Comparison of ENCODE assay signal across 14 mouse cellular contexts in the genomic region with DNA sequence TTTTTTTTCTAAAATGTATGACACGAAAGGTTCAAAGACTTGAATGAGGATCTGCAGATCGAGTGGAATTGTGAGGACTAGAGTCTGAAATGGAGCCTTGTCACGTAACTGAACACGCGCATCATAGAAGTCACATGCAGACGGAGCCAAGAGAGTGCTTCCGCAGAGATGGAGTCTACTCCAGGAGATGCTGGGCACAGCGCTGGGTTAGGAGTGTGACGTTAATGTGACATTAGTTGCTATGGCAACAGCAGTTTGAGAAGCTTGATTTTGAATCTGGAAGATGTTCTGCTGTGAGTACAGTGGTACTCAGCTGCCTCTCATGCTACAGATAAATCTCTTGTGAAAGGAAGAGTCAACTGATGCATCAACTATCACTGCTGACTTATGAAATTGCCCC.
DNase-seq lines count a peak whose midpoint lies in the region; ATAC-seq lines count a peak whose summit lies in the region.
"Had no signal": no experiment of that assay in that cellular context is flagged by ENCODE, and none has a peak within 500 bp of the region (broad histone marks: within the 10 kb centered on the region; RNA-seq: fewer than 3 reads in every experiment).

No protein-coding gene starts in this region.

- WGBS in forebrain, embryonic 15.5 days = 65% methylated on average over 9 of the region's 9 CpGs
- 84% methylated on average over 9 of the region's 9 CpGs for WGBS in forebrain, embryonic 11.5 days
- WGBS in midbrain, embryonic 11.5 days = 84% methylated on average over 9 of the region's 9 CpGs
- 88% methylated on average over 9 of the region's 9 CpGs for WGBS in midbrain, embryonic 10.5 days
- WGBS in midbrain, embryonic 14.5 days = 72% methylated on average over 9 of the region's 9 CpGs

- no peak overlapping the region for H3K4me2 ChIP-seq in forebrain, embryonic 15.5 days (replicated peaks)
- no peak overlapping the region for H3K4me2 ChIP-seq in forebrain, embryonic 11.5 days (ENCODE audit: low read depth, low read length, severe bottlenecking)
- H3K4me2 ChIP-seq in midbrain, embryonic 11.5 days = no peak overlapping the region
- no peak overlapping the region for H3K4me2 ChIP-seq in midbrain, embryonic 14.5 days (ENCODE audit: low read length)
- H3K4me2 ChIP-seq: heart, embryonic 11.5 days; limb, embryonic 15.5 days had no signal

- peaks cover 8% of the 10 kb centered on the region for H3K4me1 ChIP-seq in forebrain, embryonic 15.5 days
- H3K4me1 ChIP-seq in forebrain, embryonic 11.5 days (replicated peaks; ENCODE audit: control insufficient read depth, insufficient read depth, low read length) = no peaks in the 10 kb centered on the region
- peaks cover 4% of the 10 kb centered on the region; the same call in 1 of the 2 replicates for H3K4me1 ChIP-seq in midbrain, embryonic 11.5 days (ENCODE audit: control insufficient read depth, insufficient read depth, low read length)
- peaks cover 14% of the 10 kb centered on the region for H3K4me1 ChIP-seq in midbrain, embryonic 10.5 days
- peaks cover 4% of the 10 kb centered on the region; the same call in 1 of the 2 replicates for H3K4me1 ChIP-seq in midbrain, embryonic 14.5 days (ENCODE audit: control insufficient read depth, insufficient read depth, low read length)

- H3K36me3 ChIP-seq in forebrain, embryonic 15.5 days = no peaks in the 10 kb centered on the region
- no peaks in the 10 kb centered on the region for H3K36me3 ChIP-seq in forebrain, embryonic 11.5 days (ENCODE audit: control insufficient read depth, insufficient read depth, low read length)
- H3K36me3 ChIP-seq in midbrain, embryonic 11.5 days (ENCODE audit: control insufficient read depth, insufficient read depth, low read length) = no peaks in the 10 kb centered on the region
- no peaks in the 10 kb centered on the region for H3K36me3 ChIP-seq in midbrain, embryonic 10.5 days
- H3K36me3 ChIP-seq in midbrain, embryonic 14.5 days (ENCODE audit: control insufficient read depth, insufficient read depth, low read length) = no peaks in the 10 kb centered on the region
- H3K36me3 ChIP-seq: limb, embryonic 15.5 days had no signal

- ATAC-seq in forebrain, embryonic 15.5 days (replicated peaks) = peak; percentile 80
- no peak for ATAC-seq in forebrain, embryonic 11.5 days (replicated peaks; ENCODE audit: low FRiP score)
- no peak for ATAC-seq in midbrain, embryonic 11.5 days (ENCODE audit: low FRiP score)
- ATAC-seq in midbrain, embryonic 14.5 days (ENCODE audit: low FRiP score, low TSS enrichment) = no peak
- no peak for ATAC-seq in erythroid progenitor cell, adult 5-6 weeks (replicated peaks; ENCODE audit: low FRiP score, poor library complexity, severe bottlenecking)

- H3K4me3 ChIP-seq in forebrain, embryonic 15.5 days = no peak overlapping the region
- no peak overlapping the region for H3K4me3 ChIP-seq in forebrain, embryonic 11.5 days (ENCODE audit: low read depth, low read length)
- no peak overlapping the region for H3K4me3 ChIP-seq in midbrain, embryonic 11.5 days (ENCODE audit: low read depth, low read length)
- no peak overlapping the region for H3K4me3 ChIP-seq in midbrain, embryonic 10.5 days
- H3K4me3 ChIP-seq in midbrain, embryonic 14.5 days (replicated peaks; ENCODE audit: low read depth, low read length) = no peak overlapping the region
- H3K4me3 ChIP-seq: limb, embryonic 15.5 days had no signal

- no peak for DNase-seq in forebrain, embryonic 11.5 days (ENCODE audit: low spot score)
- peak; percentile 51 for DNase-seq in midbrain, embryonic 11.5 days (ENCODE audit: low spot score, missing footprints)
- DNase-seq in midbrain, embryonic 10.5 days (ENCODE audit: low spot score) = no peak
- peak; percentile 71 for DNase-seq in midbrain, embryonic 14.5 days
- DNase-seq in right cerebral cortex, postnatal 4 days = peak; percentile 38
- no peak for DNase-seq in liver
- DNase-seq: adrenal gland, postnatal 25 days; cerebellum, adult 18-20 months; kidney, postnatal 25 days; lung, postnatal 36 days had no signal

- H3K27me3 ChIP-seq in forebrain, embryonic 15.5 days = no peaks in the 10 kb centered on the region
- H3K27me3 ChIP-seq in forebrain, embryonic 11.5 days (ENCODE audit: control insufficient read depth, insufficient read depth, low read length) = no peaks in the 10 kb centered on the region
- no peaks in the 10 kb centered on the region for H3K27me3 ChIP-seq in midbrain, embryonic 11.5 days (ENCODE audit: control insufficient read depth, insufficient read depth, low read length)
- H3K27me3 ChIP-seq in midbrain, embryonic 10.5 days (ENCODE audit: low read depth, poor library complexity, severe bottlenecking) = no peaks in the 10 kb centered on the region
- no peaks in the 10 kb centered on the region for H3K27me3 ChIP-seq in midbrain, embryonic 14.5 days (ENCODE audit: control insufficient read depth, insufficient read depth, low read length)
- H3K27me3 ChIP-seq: limb, embryonic 15.5 days had no signal

- H3K27ac ChIP-seq in forebrain, embryonic 15.5 days (replicated peaks) = peak overlapping the region; percentile 17
- no peak overlapping the region for H3K27ac ChIP-seq in forebrain, embryonic 11.5 days (ENCODE audit: low read depth, low read length)
- H3K27ac ChIP-seq in midbrain, embryonic 11.5 days (ENCODE audit: low read depth, low read length) = no peak overlapping the region
- H3K27ac ChIP-seq in midbrain, embryonic 10.5 days (replicated peaks) = no peak overlapping the region
- H3K27ac ChIP-seq in midbrain, embryonic 14.5 days (replicated peaks; ENCODE audit: low read depth, low read length) = no peak overlapping the region
- H3K27ac ChIP-seq: limb, embryonic 15.5 days had no signal

- no peaks in the 10 kb centered on the region for H3K9me3 ChIP-seq in forebrain, embryonic 15.5 days
- H3K9me3 ChIP-seq in forebrain, embryonic 11.5 days (ENCODE audit: control insufficient read depth, low read length) = no peaks in the 10 kb centered on the region
- H3K9me3 ChIP-seq in midbrain, embryonic 11.5 days (ENCODE audit: control insufficient read depth, low read length) = no peaks in the 10 kb centered on the region
- no peaks in the 10 kb centered on the region for H3K9me3 ChIP-seq in midbrain, embryonic 10.5 days (replicated peaks)
- no peaks in the 10 kb centered on the region for H3K9me3 ChIP-seq in midbrain, embryonic 14.5 days (ENCODE audit: control insufficient read depth, low read length)
- H3K9me3 ChIP-seq: limb, embryonic 15.5 days had no signal

- H3K9ac ChIP-seq in forebrain, embryonic 15.5 days (replicated peaks) = no peak overlapping the region
- no peak overlapping the region for H3K9ac ChIP-seq in forebrain, embryonic 11.5 days (ENCODE audit: low read length)
- no peak overlapping the region for H3K9ac ChIP-seq in midbrain, embryonic 11.5 days (ENCODE audit: low read length)
- no peak overlapping the region for H3K9ac ChIP-seq in midbrain, embryonic 14.5 days (replicated peaks; ENCODE audit: low read length)
- H3K9ac ChIP-seq: limb, embryonic 15.5 days had no signal

Comparison
In these comparisons a context has a peak if more than half of its experiments do, and no peak if none do; other contexts are left out.
1. DNase-seq: peak in midbrain, embryonic 11.5 days (single experiment), midbrain, embryonic 14.5 days (single experiment) and right cerebral cortex, postnatal 4 days (single experiment); none in forebrain, embryonic 11.5 days (single experiment), midbrain, embryonic 10.5 days (single experiment) and liver (single experiment).